Mouse (Mus musculus) embryonic fibroblast, embryonic 13.5 days (primary cell): Measurements from ENCODE around the gene Anks4b.

Experiments
- CTCF ChIP-seq: IDR thresholded peaks from 2 replicates; pipeline ENCODE4 v1.5.1; 2011; ENCODE audit warnings: mild to moderate bottlenecking, control low read depth, low read length, moderate library complexity, borderline replicate concordance; ENCODE audit not compliant: insufficient read depth
- POLR2A ChIP-seq: IDR thresholded peaks from 2 replicates; pipeline ENCODE4 v1.6.1; 2011; ENCODE audit warnings: low read depth, mild to moderate bottlenecking, control low read depth, low read length, moderate library complexity

DNA sequence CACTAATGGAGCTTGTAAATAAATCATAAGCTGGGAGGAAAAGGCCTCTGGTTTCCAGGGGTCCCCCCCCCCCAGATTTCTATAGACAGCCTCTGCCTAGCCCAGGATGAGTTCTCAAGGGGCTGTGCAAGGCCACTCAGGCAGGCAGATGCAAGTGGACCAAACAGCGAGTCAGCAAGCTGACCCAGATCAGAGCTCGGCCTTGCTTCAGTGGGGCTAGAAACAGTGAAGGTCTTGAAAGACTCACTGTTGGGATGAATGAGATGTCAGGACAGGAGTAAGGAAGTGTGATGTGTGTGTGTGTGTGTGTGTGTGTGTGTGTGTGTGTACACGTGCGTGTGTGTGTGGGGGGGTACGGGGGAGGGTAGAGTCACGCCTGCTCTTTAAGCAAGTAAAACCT, 19.2 kb downstream of the Anks4b start:
- TF ChIP-seq CTCF (no peak), POLR2A (no peak)
